Mouse (Mus musculus): ENCODE results near the gene Iqca. TPM values are rescaled to one million over a fixed set of nuclear protein-coding genes. Genes with fewer than 3 reads are reported as not detected.

Gene Iqca
- polyA plus RNA-seq, 1 experiment: 19.1 TPM

DNA sequence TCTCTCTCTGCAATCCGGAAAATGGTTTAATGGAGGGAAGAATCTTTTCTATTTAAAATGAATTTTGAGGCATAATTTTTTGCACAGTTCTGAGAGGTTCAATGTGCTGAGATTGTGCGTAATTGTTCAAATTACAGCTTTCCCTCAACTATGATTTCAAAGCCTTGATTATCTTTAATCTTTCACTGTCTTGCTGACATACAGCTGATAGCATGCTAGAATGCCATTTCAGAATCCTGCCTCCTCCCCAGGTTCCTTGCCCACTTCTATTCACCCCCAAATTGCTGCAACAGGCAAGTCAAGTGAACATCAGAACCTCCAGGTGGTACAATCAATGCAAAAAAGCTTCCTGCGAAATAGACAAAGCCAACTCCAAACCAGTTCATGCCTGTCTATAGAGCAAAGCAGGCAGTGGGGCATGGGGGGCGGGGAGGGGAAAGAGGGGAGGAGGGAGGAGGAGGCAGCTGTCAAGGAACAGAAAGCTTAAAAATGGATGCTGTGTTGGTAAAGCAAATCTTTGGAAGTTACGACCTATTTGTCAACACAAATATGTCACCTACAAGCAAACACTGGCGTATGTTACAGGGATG is 39.5 kb downstream of the Iqca start:
- TF ChIP-seq CTCF (IDR thresholded peaks at IDR 0.05; ENCODE audit: control insufficient read depth, insufficient read depth, insufficient replicate concordance, low read depth, low read length) (no peak), POLR2A (IDR thresholded peaks at IDR 0.05; ENCODE audit: control insufficient read depth, low read depth, low read length) (no peak)
- H3K27ac ChIP-seq (ENCODE audit: control insufficient read depth, insufficient read depth, low read depth, low read length): no peak overlapping the region
- no peaks in the 10 kb centered on the region for H3K27me3 ChIP-seq (ENCODE audit: control insufficient read depth, insufficient read depth, low read length)
- no peak overlapping the region for H3K4me3 ChIP-seq (ENCODE audit: control insufficient read depth, low read depth, low read length)
- no peaks in the 10 kb centered on the region for H3K4me1 ChIP-seq (ENCODE audit: control insufficient read depth, insufficient read depth, low read length)
- no peaks in the 10 kb centered on the region for H3K36me3 ChIP-seq (ENCODE audit: control insufficient read depth, insufficient read depth, low read length)

DNA sequence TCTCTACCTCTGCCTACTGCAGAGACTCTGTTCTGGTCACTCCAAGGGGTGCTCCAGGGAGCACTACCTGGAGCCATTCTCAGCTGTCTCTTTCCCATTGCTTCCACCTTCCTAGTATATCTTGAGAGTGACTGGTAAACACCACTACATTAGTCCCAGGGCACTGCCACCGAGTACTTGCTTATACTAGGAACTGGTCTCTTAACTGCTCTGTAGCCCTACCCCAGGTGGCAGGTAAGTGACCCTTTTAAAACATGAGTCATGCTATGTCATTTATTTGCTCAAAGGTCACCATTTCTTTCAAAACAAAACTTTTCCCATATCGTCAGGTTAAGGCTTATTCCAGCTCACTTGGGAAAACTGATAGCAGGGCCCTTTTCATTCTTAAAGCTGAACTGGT is 40.5 kb downstream of the Iqca start:
- no peak for TF ChIP-seq POLR2A (IDR thresholded peaks at IDR 0.05; ENCODE audit: control insufficient read depth, low read depth, low read length)
- TF ChIP-seq CTCF (IDR thresholded peaks at IDR 0.05; ENCODE audit: control insufficient read depth, insufficient read depth, insufficient replicate concordance, low read depth, low read length): no peak
- H3K4me3 ChIP-seq (ENCODE audit: control insufficient read depth, low read depth, low read length): no peak overlapping the region
- no peaks in the 10 kb centered on the region for H3K36me3 ChIP-seq (ENCODE audit: control insufficient read depth, insufficient read depth, low read length)
- H3K4me1 ChIP-seq (ENCODE audit: control insufficient read depth, insufficient read depth, low read length): no peaks in the 10 kb centered on the region
- H3K27ac ChIP-seq (ENCODE audit: control insufficient read depth, insufficient read depth, low read depth, low read length): no peak overlapping the region
- no peaks in the 10 kb centered on the region for H3K27me3 ChIP-seq (ENCODE audit: control insufficient read depth, insufficient read depth, low read length)

DNA sequence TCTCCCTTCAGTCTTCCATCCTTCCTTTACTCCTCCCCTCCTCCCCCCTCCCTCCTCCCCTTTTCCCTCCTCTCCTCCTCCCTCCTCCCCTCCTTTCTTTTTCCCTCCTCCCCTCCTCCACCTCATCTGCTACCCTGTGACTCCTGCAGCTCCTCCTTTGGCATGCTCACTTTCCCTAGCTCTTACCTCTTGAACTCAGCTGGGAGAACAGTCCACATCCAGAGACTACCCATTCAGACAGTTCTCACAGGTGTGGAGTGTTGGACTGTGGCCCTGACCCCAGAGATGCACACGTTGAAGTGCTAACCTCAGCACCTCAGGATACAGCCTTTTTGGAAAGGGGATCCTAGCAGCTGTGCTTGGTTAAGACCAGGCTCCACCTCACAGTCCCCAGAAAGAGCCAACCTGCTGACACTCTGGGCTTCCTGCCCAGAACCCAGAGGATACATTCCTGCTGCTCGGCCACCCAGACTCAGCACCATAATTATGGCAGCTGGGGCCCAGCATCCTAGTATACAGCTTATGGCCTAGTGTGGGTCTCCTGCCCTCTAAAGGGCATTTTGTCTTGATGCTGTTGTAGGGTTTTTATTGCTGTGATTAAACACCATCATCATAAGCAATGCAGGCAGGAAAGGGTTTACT is 41.9 kb downstream of the Iqca start:
- H3K27me3 ChIP-seq (ENCODE audit: control insufficient read depth, insufficient read depth, low read length): no peaks in the 10 kb centered on the region
- H3K36me3 ChIP-seq (ENCODE audit: control insufficient read depth, insufficient read depth, low read length): no peaks in the 10 kb centered on the region
- H3K4me1 ChIP-seq (ENCODE audit: control insufficient read depth, insufficient read depth, low read length): no peaks in the 10 kb centered on the region
- no peak overlapping the region for H3K27ac ChIP-seq (ENCODE audit: control insufficient read depth, insufficient read depth, low read depth, low read length)
- TF ChIP-seq POLR2A (IDR thresholded peaks at IDR 0.05; ENCODE audit: control insufficient read depth, low read depth, low read length) (no peak), CTCF (IDR thresholded peaks at IDR 0.05; ENCODE audit: control insufficient read depth, insufficient read depth, insufficient replicate concordance, low read depth, low read length) (no peak)
- no peak overlapping the region for H3K4me3 ChIP-seq (ENCODE audit: control insufficient read depth, low read depth, low read length)

- no peak overlapping the region for H3K27ac ChIP-seq (ENCODE audit: control insufficient read depth, insufficient read depth, low read depth, low read length)
- no peaks in the 10 kb centered on the region for H3K4me1 ChIP-seq (ENCODE audit: control insufficient read depth, insufficient read depth, low read length)
- H3K4me3 ChIP-seq (ENCODE audit: control insufficient read depth, low read depth, low read length): no peak overlapping the region
- no peaks in the 10 kb centered on the region for H3K27me3 ChIP-seq (ENCODE audit: control insufficient read depth, insufficient read depth, low read length)
- TF ChIP-seq POLR2A (IDR thresholded peaks at IDR 0.05; ENCODE audit: control insufficient read depth, low read depth, low read length): no peak
- TF ChIP-seq CTCF (IDR thresholded peaks at IDR 0.05; ENCODE audit: control insufficient read depth, insufficient read depth, insufficient replicate concordance, low read depth, low read length): no peak
- H3K36me3 ChIP-seq (ENCODE audit: control insufficient read depth, insufficient read depth, low read length): no peaks in the 10 kb centered on the region
These were observed 49.2 kb downstream of the Iqca start for GRCm38 (mm10) chr1:90103896-90104487.

- Histone ChIP-seq H3K36me3 (ENCODE audit: control insufficient read depth, insufficient read depth, low read length) (no peaks in the 10 kb centered on the region), H3K27me3 (ENCODE audit: control insufficient read depth, insufficient read depth, low read length) (no peaks in the 10 kb centered on the region), H3K27ac (ENCODE audit: control insufficient read depth, insufficient read depth, low read depth, low read length) (no peak overlapping the region), H3K4me3 (ENCODE audit: control insufficient read depth, low read depth, low read length) (no peak overlapping the region), H3K4me1 (ENCODE audit: control insufficient read depth, insufficient read depth, low read length) (no peaks in the 10 kb centered on the region)
- TF ChIP-seq POLR2A (IDR thresholded peaks at IDR 0.05; ENCODE audit: control insufficient read depth, low read depth, low read length): no peak
- TF ChIP-seq CTCF (IDR thresholded peaks at IDR 0.05; ENCODE audit: control insufficient read depth, insufficient read depth, insufficient replicate concordance, low read depth, low read length): no peak
These were observed 52.6 kb downstream of the Iqca start for GRCm38 (mm10) chr1:90100360-90101232.

DNA sequence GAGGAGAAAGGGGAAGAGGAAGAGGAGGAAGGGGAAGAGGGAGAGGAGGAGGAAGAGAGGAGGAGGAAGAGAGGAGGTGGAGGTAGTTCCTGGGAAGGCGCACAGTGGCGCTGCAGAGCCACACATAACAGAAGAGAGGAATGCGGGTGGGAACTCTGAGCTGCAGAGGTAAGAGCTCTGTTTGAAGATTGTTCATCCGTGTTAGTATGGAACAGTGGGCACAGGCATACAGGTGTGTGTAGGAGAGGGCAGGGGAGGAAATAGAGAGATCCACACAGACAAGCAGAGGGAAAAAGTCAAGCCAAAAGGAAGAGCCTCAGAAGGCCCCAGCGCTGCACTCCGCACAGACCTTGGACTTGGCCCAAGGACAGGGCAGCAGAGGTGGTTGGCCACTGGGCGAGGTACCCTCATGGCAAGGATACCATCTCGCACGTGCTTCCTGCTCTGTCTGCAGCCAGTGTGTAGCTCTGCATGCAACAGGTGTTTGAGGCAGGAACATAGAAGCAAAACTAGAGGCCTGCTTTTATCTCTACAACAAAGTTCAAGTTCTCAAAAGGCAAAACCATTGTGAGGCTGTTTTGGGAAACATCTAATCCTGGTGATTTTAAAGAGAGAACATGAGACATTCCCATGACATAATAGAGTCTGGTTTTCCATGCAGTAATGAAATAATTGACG is 60.2 kb downstream of the Iqca start:
- Histone ChIP-seq H3K36me3 (ENCODE audit: control insufficient read depth, insufficient read depth, low read length) (no peaks in the 10 kb centered on the region), H3K27me3 (ENCODE audit: control insufficient read depth, insufficient read depth, low read length) (no peaks in the 10 kb centered on the region), H3K4me1 (ENCODE audit: control insufficient read depth, insufficient read depth, low read length) (no peaks in the 10 kb centered on the region), H3K27ac (ENCODE audit: control insufficient read depth, insufficient read depth, low read depth, low read length) (no peak overlapping the region), H3K4me3 (ENCODE audit: control insufficient read depth, low read depth, low read length) (no peak overlapping the region)
- TF ChIP-seq CTCF (IDR thresholded peaks at IDR 0.05; ENCODE audit: control insufficient read depth, insufficient read depth, insufficient replicate concordance, low read depth, low read length): no peak
- TF ChIP-seq POLR2A (IDR thresholded peaks at IDR 0.05; ENCODE audit: control insufficient read depth, low read depth, low read length): no peak

Data from testis, adult 2 months (tissue).